Mouse (Mus musculus) c-Kit-negative CD71-positive TER-119-positive erythroid progenitor cells, embryonic 14.5 days (primary cell): Measurements from ENCODE around the gene Wnt10a.

ENCODE experiments used
- DNase-seq: peaks from one replicate; pipeline ENCODE4 v3.0.0-alpha.2; 2013; ENCODE audit warnings: low read depth, low spot score

The Wnt10a gene

DNA sequence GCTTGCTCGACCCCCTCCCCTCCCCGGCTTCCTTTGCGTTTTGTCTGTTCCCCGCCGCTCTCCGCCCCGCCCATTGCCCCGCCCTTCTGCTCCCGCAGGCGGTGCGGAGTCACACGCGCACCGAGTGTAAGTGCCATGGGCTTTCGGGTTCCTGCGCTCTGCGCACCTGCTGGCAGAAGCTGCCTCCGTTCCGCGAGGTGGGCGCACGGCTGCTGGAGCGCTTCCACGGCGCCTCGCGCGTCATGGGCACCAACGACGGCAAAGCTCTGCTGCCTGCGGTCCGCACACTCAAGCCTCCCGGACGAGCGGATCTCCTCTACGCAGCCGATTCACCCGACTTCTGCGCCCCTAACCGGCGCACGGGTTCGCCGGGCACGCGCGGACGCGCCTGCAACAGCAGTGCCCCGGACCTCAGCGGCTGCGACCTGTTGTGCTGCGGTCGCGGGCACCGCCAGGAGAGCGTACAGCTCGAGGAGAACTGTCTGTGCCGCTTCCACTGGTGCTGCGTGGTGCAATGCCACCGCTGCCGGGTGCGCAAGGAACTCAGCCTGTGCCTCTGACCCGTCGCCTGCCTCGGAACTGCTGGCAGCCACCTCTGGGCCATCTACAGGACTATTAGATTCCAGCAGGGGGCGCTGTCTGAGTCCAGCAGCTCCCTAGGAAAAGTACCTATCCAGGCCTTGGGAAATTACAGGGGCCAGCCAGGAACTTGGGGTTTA is 7.1 kb upstream of the Wnt10a start:
- DNase-seq = no peak

DNA sequence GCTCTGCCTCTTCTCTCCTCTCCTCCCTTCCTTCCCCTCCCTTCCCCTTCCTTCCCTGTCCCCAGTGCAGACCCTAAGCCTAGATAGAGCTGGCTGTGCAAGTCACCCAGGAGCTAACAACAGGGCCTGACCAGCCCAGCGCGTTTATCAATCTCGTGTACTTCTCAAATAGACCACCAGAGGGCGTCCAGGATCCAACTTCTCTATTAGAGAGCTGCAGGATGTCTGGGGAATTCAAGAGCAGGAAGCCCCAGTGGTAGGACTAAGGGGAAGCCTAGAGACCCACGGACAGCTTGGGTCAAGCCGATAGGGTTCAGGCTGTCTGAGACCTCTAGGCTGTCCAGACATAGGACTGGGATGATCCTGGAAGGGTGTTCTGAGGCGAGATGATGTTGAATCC is 3.5 kb upstream of the Wnt10a start:
- peak; percentile 30 for DNase-seq

DNA sequence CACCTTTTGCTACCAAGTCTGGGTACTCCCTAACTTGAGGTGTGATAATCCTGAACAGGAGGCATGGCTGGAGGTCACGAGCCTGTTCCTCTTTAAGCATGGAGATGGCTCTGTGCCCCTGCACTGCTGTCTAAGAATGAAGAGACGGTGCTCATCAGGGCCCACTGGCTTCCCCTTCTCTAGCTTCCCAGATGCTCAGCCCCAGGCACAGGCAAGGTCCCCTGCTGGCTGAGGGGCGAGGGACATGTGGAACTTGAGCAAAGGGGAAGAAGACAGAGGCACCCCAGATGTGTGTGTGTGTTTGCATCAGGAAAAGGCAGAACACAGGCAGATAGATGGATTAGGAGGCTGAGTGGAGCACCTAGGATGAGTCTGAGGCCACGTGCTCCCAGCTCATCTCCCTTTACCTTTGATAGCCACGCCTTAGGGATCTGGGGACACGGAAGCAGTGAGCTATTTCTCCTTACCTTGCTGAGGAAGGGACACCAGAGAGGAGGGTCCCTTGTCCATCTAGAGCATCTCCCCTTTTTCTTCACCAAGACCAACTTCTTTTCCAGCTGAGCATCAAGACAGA is 2.6 kb upstream of the Wnt10a start:
- DNase-seq = no peak

DNA sequence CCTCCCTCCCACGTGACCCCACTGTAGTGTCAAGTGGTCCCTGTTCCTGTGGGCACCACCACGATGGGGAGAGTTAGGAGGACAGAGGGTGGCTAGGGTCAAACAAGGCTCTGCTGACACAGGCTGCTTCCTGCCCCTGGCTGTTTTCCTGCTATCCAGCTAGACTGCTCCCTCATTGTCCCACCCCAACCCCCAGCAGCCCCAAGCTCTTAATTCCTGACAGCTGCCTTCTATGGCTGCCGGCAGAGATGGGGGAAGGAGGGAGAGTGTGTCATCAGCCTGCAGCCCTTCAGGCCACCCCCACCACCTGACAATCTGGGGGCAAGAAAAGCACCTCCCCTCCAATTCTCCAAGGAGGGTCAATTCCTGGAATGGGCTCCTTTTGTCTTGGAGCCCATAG is 1.2 kb upstream of the Wnt10a start:
- DNase-seq = no peak

DNA sequence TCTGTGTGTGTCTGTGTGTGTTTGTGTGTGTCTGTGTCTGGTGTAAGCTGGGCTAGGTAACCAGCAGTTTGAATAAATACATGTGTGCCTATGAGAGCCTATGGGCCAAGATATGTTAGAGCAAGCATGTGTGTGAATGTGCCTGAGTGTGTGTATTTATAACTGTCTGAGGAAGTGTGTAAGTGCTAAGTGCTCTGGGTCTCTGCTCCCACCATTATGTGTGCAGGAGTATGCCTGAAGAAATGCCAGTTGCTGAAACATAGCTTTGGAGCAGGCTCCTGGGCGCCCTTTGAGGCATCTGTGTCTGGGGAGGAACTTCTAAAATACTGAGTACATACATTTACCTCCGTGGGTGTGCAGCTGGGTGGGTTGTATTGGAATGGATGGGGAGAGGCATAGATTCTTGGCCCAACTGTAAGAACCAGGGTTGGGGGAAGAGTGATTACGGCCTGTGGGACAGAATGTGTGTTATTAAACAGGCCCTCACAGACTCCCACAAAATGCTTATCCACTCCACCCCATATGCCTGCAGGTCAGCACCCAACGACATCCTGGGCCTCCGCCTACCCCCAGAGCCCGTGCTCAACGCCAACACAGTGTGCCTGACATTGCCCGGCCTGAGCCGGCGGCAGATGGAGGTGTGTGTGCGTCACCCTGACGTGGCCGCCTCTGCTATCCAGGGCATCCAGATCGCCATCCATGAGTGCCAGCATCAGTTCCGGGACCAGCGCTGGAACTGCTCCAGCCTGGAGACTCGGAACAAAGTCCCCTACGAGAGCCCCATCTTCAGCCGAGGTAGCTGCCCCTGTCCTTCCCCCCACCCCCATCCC is 1.7 kb downstream of the Wnt10a start:
- no peak for DNase-seq

DNA sequence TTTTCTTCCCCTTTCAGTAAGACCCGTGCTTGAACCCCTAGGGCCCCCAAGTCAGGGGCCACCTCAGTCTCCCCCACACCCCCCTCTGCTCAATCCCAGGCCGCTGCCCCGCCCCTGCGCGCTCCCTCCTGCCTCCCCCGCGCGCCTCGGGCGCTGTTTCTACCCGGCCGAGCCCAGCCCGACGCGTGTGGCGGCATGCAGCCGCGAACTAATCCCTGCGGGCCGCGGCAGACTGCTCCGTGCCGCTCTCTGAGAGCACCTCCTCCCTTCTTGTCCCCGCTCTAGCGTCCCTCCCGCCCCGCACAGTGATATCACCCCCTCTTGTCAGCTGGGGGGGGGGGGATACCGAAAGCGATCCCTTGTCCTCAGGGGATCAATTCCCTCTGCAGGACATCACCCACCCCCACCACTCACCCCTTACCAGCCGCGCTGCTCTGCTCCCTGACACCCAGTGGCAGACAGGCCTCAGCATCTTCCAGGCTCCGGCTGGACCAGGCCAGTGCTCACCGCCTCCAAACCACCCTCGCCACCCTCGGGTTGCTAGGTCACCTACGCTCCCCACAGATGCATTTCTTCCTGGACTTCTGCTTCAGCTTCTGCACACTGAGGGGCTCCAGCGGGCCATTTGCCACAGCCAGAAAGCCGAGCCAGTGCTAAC is 3.3 kb downstream of the Wnt10a start:
- no peak for DNase-seq

DNA sequence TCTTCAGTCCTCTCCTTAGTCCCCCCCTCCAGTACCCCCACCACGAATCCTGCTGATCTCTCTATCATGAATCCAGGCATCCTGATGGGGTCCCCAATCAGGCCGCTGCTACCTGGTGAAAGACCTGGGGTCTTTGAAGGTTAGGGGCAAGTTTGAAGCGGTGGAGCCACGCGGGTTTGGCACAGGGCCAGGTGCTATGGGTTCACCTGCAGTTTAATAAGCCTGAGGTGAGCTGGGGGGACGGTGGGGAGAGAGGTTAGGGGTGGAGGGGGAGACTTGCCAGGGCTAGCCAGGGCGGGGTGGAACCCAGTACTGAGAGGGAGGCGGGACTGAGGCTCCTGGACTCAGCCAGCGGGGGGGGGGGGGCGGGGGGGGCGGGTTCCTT is 3.8 kb downstream of the Wnt10a start:
- no peak for DNase-seq

DNA sequence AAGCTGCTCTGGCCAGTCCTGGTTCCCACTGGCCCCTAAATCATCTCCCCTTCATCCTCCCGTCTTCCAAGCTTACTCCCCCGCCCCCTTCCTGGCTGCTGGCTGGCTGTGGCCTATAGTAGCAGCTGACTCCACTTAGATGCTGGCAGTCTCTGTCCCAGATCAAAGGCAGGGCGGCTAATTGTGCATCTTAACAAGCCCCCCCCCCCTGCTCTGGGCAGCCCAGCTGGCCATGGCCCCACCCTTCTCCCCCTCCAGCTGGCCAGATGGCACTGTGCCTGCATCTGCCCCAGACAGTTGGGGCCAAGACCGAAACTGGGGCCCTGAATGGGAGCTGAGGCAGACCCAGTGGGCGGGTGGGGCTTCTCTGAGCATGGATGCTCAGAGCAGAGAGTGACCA is 6.1 kb downstream of the Wnt10a start:
- no peak for DNase-seq

DNA sequence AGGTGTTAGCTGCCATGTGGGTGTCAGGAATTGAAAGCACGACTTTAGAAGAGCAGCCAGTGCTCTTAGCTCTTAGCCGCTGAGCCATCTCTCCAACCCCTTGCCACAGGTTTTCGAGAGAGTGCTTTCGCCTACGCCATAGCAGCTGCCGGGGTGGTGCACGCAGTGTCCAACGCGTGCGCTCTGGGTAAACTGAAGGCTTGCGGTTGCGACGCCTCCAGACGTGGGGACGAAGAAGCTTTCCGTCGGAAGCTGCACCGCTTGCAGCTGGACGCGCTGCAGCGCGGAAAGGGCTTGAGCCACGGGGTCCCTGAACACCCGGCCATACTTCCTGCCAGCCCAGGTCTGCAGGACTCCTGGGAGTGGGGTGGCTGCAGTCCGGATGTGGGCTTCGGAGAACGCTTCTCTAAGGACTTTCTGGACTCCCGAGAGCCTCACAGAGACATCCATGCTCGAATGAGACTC is 9.1 kb downstream of the Wnt10a start:
- no peak for DNase-seq

DNA sequence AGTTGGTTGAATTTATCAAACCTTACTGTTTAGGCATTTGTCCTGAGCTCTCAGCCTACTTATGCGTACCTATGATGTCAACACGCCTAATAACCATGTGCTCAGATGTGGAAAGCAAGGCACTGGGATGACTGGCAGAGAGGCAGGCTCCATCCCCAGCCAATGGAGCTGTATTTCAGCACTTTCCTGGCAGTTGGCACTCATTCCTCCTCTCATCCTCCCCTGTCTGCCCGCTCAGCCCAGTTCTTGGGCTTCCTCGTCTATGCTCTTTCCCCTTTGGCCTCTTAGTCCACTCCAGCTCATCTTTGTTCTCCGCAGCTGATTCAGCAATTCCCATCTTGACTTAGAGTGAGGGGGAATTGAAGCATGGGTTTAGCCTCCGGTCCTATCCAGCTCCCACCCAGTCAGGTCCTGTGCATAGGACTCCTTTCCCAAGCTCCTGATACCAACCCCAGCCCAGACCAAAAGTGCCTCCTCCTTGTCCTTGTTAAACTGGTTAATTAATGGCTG is 10.4 kb downstream of the Wnt10a start:
- DNase-seq = no peak

DNA sequence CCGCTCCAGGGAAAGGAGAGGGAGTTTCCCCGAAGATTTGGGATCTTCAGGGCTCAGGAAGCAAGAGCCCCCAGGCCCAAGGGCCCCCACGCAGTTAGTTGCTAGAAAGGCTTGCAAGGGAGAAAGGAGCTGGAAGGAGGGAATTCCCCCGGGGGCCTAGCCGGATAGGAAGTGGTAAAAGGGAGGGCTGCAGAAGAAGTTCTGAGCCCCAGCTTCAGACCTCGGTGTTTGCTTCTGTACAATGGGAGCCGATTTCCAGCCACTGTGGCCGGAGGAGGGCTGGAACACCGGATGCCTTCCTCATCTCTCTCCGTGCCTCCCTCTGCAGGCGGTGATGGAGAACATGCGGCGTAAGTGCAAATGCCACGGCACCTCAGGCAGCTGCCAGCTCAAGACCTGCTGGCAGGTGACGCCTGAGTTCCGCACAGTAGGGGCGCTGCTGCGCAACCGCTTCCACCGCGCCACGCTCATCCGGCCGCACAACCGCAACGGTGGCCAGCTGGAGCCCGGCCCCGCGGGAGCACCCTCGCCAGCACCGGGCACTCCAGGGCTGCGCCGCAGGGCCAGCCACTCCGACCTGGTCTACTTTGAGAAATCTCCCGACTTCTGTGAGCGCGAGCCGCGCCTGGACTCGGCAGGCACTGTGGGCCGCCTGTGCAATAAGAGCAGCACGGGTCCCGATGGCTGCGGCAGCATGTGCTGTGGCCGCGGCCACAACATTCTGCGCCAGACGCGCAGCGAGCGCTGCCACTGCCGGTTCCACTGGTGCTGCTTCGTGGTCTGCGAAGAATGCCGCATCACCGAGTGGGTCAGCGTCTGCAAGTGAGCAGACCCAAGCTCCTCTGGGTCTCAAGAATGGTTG is 11.7 kb downstream of the Wnt10a start:
- DNase-seq = no peak

DNA sequence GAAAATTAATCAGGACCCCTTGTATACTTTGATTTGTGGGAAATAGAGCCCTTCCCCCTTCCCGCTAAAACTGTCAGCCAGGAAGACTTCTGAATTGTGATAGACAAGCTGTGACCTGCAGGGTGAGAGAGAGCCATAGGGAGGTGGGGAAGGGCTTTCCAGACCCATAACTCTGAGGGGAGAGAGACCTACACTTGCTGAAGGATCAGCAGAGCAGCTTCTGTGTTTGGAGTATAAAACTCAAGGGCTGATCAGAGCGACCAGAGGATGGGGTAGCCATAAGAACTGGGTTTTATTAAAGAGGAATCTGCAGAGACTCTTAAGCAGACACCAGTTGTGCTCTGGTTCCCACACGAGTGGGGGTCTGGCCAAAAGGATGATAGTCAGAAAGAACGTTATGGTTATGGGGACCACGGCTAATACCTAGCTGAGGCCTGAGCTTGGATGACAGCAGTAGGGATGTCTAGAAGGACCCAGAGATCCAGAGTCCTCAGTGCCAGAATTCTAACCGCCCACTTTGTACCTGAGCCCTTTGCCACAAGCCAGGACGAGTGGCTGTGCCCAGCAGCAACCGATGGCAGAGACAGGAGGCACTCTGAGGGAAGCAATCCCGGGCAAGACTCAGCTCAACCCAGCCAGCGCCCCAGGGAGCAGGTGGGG is 13.0 kb downstream of the Wnt10a start:
- no peak for DNase-seq

DNA sequence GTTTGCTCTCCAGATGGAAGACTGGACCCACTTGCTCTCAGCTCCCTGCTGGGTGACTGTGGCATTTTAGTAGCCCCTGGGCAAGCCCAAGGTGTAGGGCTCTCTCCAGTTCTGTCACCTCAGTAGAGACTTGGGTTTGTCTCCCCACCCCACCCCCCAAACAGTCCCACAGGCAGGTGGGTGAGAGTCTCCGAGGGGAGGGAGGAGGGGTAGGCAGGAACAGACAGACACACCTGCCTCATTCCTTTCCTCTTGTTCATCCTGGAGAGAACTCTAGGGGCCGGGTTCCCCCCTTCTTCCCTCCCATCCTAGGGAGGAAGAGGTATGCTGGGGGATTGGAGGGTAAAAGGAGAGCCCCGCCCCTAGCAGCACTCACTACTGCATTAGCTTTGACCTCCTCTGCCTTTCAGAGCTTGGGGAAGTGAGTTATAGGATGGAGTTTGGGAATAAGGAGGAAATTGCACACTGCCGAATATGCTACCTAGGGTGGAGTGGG is 14.1 kb downstream of the Wnt10a start:
- no peak for DNase-seq

DNA sequence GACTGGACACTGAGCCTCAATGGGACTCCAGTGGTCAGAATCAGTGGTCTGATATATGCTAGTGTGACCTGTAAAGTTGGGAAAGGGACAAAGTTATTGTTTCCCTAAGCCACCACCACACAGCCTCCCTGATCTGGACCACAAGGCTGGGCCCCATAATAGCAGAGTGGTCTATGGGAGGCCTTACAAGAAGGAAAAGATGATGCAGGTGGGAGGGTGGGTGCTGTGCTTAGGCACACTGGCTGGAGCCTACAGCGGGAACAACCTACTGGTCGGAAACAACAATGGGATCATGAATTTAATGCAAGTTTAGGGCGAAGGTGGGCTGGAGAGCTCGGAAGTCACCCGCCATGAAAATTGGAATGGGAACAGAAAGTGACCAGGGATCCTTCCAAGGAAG is 14.5 kb downstream of the Wnt10a start:
- DNase-seq = no peak

DNA sequence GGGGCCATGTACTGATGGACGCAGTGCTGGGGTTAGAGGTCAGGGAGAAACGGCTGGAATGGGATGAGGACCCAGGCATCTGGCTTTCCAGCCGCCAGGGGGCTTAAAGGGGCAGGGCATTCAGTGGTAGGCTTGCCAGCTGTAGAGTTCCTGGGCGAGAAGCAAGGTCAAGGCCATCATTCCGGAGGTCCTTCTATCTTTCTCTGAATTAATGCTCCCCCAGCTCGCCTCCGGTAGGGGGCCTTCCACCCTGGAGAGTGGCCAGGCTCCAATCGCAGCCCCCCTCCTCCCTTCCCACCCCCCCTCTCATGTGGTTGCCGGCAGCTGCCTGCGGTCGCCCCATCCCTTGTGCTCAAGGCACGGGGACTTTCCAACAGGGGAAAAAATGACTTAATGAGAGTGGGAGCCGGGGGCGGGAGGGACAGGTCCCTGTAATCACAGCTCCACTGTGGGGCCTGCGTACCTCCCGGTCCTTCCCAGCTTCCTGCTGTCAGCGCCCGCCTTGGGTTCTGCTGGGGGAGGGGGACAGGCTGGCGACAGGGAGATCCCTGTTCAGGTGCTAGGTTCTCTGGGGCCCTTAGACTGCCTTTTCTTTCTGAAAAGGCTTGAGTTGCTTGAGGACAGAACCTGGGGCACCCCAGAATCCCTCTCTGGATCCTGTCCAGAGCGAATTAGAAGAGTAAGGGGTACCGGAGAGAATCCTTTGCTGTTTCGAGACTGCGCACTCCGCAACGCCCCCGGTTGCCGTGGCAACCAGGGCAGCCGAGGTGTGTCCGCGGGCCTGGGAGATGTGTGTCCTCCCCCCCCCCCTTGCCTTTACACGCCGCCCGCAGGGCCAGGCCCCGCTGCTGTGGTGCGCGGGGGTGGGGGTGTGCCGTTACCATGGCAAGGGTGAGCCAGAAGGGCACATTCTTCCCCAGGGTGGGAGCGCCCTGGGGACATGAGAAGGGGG is 15.3 kb downstream of the Wnt10a start:
- DNase-seq = no peak

DNA sequence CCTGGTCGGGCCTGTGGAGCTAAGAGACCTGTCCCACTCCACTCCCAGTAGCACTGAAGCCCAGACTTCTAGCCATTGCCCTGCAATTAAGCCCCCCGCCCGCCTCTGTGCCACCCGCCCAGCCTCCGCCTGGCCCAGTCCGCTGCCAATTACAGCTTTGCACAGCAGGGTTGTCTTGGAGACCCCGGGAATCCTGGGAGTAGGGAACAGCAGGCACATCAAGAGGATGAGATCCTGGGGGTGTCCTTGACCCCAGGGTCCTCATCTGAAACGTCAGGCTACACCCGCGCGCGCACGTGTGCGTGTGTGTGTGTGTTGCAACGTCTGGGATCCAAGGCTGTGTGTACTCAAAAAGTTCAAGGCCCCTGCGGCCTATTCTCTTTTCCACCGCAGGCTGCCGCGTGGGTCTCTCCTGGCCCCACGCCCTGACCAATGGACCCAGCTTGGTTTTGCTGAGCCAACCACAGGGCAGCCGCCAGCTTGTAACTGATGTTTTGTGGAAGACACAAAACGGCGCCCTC is 16.3 kb downstream of the Wnt10a start:
- no peak for DNase-seq

DNA sequence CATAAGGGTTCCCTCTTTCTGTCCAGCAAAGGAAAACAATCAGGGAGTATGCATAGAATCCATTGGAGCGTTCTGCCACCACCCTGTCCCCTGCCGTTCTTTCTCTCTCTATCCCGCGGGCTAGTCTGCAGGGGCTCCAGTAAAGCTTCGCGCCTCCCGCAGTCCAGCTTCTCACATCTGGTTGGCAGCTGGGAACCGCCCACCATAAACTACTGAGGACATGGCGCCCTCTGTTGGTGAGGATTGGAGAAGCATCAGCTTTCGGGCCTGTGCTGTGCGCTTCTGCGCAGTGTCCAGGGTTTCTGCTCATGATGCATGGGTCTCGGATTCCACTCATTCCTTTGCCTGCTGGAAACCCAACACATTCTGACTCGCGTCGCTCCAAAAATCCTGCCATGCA is 16.8 kb downstream of the Wnt10a start:
- DNase-seq = peak; percentile 17

DNA sequence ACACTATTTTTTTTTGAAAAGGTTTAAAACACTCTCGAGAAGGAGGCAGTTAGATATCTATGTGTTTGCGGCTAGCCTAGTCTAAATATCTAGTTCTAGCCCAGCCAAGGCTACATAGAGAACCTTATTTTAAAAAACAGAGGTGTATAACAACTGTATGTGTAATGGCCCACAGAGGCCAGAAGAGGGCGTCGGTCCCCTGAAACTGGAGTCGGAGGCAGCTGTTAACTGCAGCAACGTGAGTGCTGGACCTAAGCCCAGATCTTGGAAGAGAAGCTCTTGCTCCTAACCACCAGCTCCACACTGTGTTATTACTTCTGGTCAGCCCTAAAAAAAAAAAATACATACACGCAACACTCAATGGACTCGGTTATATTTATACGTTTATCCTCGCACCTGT is 17.7 kb downstream of the Wnt10a start:
- DNase-seq = no peak
